Mouse (Mus musculus) erythroblast, embryonic 14.5 days (primary cell): Measurements from ENCODE around the gene Dnah8. TPM values are rescaled to one million over a fixed set of nuclear protein-coding genes. Genes with fewer than 3 reads are reported as not detected.

Experiments used
- H3K27me3 ChIP-seq: 2 replicates; pipeline ENCODE4 v1.6.1; 2012; ENCODE audit warnings: inconsistent platforms; ENCODE audit not compliant: control insufficient read depth
- H3K36me3 ChIP-seq: 2 replicates; pipeline ENCODE4 v1.6.1; 2012; ENCODE audit warnings: mild to moderate bottlenecking, inconsistent platforms; ENCODE audit not compliant: control insufficient read depth
- H3K4me1 ChIP-seq: 2 replicates; pipeline ENCODE4 v1.6.1; 2012; ENCODE audit warnings: inconsistent platforms; ENCODE audit not compliant: control insufficient read depth
- H3K4me3 ChIP-seq: replicated peaks from 2 replicates; pipeline ENCODE3; 2012; ENCODE audit warnings: moderate library complexity, mild to moderate bottlenecking, inconsistent platforms
- H3K9me3 ChIP-seq: 2 replicates; pipeline ENCODE4 v1.6.1; 2012; ENCODE audit warnings: low read length, inconsistent platforms, mixed read lengths; ENCODE audit not compliant: control insufficient read depth
- GATA1 ChIP-seq: IDR thresholded peaks from 2 replicates; pipeline ENCODE4 v1.6.1; 2012; ENCODE audit warnings: low read length, inconsistent platforms, mixed read lengths
- TAL1 ChIP-seq: IDR thresholded peaks from 3 replicates; pipeline ENCODE4 v1.6.1; 2012; ENCODE audit warnings: low read length, inconsistent platforms, mixed read lengths
- polyA plus RNA-seq: library from polyadenylated mRNA; stranded (reverse); fragments of >175 nt; gene quantifications from 2 replicates; pipeline ENCODE4 v1.2.3, GENCODE M21; 2012

Gene Dnah8
- polyA plus RNA-seq, 1 experiment, result 0.08 TPM

DNA sequence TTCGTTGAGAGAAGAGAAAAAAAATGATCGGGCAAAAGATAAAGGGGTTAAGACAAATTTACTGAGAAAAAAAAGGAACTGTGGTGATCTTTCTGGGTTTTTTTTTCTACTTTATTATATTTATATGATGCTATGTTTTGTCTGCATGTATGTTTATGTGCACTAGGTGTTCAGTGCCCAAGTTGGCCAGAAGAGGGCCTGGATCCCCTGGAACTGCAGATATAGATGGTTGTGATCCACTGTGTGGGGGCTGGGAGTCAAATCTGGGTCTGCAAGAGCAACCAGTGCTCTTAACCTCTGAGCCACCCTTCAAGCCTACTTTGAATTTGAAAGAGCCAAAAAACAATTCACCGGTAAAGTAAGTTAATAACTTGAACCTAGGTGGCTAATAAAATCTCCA lies 256.2 kb downstream of the Dnah8 start:
- H3K9me3 ChIP-seq, result no peaks in the 10 kb centered on the region; the same call in 1 of the 2 replicates
- H3K36me3 ChIP-seq, result no peaks in the 10 kb centered on the region
- TF ChIP-seq TAL1 (no peak), GATA1 (no peak)
- no peak overlapping the region for H3K4me3 ChIP-seq
- H3K27me3 ChIP-seq, result no peaks in the 10 kb centered on the region; the same call in 1 of the 2 replicates
- H3K4me1 ChIP-seq, result no peaks in the 10 kb centered on the region

DNA sequence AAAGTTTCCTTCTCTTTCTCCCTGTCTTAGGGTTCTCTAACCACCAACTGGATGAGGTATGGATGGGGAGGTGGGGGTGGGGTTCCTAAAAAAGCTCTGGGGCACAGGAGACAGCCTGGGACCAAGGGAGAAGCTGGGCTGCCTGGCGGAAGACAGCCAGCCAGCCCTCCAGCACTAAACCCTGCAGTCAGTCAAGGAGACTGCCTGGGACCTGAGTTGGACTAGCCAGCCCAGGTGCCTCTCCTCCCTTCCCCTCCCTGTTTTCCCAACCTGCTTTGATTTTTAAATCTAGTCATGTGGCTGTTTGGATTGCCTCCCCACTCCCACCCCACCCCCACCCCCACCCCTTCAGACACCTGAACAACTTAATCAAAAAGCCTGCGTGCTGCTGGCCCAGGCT lies 256.8 kb downstream of the Dnah8 start:
- TF ChIP-seq TAL1 (no peak), GATA1 (no peak)
- Histone ChIP-seq H3K4me1 (no peaks in the 10 kb centered on the region), H3K9me3 (peaks cover 1% of the 10 kb centered on the region), H3K36me3 (no peaks in the 10 kb centered on the region), H3K27me3 (no peaks in the 10 kb centered on the region; the same call in 1 of the 2 replicates), H3K4me3 (no peak overlapping the region)

DNA sequence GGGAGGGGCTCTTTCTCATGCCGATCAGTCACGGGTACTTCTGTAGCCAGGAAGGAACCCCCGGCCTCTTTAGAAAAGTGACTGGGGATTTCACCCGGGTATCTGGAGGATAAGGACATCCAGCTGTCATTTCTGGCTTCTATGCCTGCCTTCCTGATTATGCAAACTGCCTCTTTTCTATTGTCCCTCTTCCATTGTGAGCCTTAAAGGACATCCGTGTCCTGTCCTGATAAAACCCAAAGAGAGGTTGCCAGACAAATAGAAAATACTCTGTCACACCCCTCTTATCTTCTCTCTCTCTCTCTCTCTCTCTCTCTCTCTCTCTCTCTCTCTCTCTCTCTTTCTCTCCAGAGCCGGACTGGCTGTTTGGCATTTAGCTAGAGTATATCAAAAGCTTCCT lies 258.1 kb downstream of the Dnah8 start:
- TF ChIP-seq GATA1 (no peak), TAL1 (no peak)
- H3K36me3 ChIP-seq, result no peaks in the 10 kb centered on the region
- no peak overlapping the region for H3K4me3 ChIP-seq
- H3K27me3 ChIP-seq, result no peaks in the 10 kb centered on the region; the same call in 1 of the 2 replicates
- H3K9me3 ChIP-seq, result peaks cover 2% of the 10 kb centered on the region; the same call in 1 of the 2 replicates
- no peaks in the 10 kb centered on the region for H3K4me1 ChIP-seq

DNA sequence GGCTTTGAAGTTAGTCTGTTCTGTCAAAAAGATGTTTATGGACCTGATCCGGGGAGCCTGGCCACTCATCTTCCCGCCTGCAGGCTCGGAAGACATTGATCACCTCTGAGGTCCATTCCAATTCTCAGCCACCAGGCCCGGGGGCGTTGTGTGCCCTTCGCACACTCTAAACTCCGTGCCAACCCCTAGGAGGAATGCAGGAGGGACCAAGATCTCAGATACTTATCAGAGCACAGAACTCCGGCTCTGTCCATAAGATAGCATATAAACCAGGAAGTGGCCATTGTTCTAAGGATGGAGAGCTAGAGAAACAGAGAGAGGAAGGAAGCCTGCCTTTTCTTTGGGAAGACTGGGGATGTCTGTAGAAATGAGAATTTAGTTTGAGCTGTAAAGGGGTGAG lies 259.4 kb downstream of the Dnah8 start:
- Histone ChIP-seq H3K9me3 (peaks cover 2% of the 10 kb centered on the region; the same call in 1 of the 2 replicates), H3K27me3 (no peaks in the 10 kb centered on the region; the same call in 1 of the 2 replicates), H3K36me3 (no peaks in the 10 kb centered on the region), H3K4me3 (no peak overlapping the region), H3K4me1 (no peaks in the 10 kb centered on the region)
- TF ChIP-seq TAL1, result no peak
- no peak for TF ChIP-seq GATA1

DNA sequence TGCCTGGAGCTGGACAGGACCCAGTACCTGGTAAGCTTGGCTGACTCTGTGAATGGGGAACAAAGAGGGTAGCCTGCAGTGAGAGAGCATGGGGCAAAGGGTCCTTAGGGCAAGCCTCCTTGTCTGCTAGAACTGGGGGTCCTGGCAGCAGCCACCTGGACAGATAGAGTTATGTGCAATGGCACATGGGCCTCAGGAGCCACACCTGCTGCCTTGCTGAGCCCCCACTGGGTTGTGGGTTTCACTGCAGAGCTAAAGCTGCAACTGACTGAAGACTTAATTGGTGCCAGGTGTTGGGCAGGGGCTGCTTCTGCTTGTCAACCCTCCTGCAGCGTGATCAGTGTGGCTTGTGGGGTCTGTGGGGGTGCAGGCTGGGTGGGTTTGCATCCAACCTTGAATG lies 267.9 kb downstream of the Dnah8 start:
- Histone ChIP-seq H3K4me1 (no peaks in the 10 kb centered on the region), H3K27me3 (no peaks in the 10 kb centered on the region), H3K4me3 (no peak overlapping the region), H3K36me3 (no peaks in the 10 kb centered on the region), H3K9me3 (0 out of 2 replicates have a peak, but pooled peaks cover 2% of the 10 kb centered on the region)
- TF ChIP-seq GATA1, result no peak
- no peak for TF ChIP-seq TAL1

DNA sequence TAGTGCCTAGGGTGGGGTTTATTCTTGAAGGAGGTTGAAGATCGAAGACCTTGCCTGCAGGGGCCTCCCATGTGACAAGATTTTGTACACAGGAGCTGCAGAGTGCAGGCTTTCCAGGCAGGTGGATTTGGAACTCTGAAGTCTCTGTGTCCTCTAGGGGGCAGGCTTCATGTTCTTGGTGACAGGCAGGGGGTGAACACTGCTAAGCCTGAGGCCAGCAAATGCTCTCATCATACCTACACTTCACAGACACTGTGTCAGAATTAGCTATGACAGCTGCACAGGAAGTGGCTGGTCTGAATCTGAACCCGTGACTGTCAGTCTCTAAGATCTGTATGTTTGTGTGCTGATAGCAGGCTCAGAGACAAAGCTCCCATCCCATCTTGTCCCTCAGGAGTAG lies 268.6 kb downstream of the Dnah8 start:
- Histone ChIP-seq H3K9me3 (0 out of 2 replicates have a peak, but pooled peaks cover 2% of the 10 kb centered on the region), H3K36me3 (no peaks in the 10 kb centered on the region), H3K27me3 (no peaks in the 10 kb centered on the region), H3K4me1 (no peaks in the 10 kb centered on the region), H3K4me3 (no peak overlapping the region)
- TF ChIP-seq TAL1 (no peak), GATA1 (no peak)

DNA sequence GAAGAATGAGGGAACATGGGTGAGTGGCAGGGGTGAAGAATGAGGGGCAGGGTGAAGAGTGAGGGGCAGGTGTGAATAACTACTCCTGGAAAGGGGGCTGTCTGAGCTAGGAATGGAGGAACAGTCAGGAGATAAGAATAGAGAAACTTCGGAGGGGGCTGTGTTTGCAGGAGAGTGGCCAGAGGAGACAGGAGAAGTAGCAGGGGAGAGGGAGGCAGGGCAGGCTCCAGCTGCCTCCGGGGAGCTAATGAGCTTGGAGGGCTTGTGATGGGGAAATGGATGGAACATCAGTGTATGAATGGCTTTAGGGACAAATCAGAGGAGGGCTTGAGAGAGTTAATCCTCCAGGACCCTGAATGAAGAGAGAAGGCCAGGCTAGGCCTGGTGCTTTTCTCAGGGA lies 272.9 kb downstream of the Dnah8 start:
- Histone ChIP-seq H3K36me3 (no peaks in the 10 kb centered on the region), H3K27me3 (peaks cover 18% of the 10 kb centered on the region)

DNA sequence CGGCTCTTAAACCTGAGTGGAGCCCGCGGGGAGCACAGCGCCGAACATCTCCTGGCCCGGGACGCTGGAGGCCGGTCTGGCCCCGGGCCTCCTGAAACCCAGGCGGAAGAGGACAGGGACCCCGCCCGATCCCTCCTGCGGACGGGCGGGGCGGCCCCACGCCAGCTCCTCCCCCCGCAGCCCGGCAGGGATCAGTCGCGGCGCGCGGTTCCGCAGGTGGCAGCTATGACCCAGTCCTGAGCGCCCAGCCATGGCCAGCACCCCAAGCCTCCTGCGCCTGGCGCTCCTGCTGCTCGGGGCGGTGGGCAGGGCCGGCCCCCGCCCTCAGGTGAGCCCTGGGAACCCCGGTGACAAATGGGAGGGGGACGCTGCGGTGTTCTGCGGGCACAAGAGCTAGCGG lies 277.5 kb downstream of the Dnah8 start, which contains the start of gene Glp1r:
Gene Glp1r (plus strand): TSS at position 191 of the 400 bp plus-strand sequence.
- H3K4me1 ChIP-seq, result no peaks in the 10 kb centered on the region
- H3K27me3 ChIP-seq, result peaks cover 28% of the 10 kb centered on the region
- TF ChIP-seq TAL1 (no peak), GATA1 (no peak)
- H3K4me3 ChIP-seq, result no peak within 1 kb of the TSS
- no peaks in the 10 kb centered on the region for H3K36me3 ChIP-seq
- H3K9me3 ChIP-seq, result no peaks in the 10 kb centered on the region

More for the DNA sequence above, 272.9 kb downstream of the Dnah8 start:
- no peak for TF ChIP-seq TAL1
- no peak for TF ChIP-seq GATA1
- 0 out of 2 replicates have a peak, but pooled peaks cover 2% of the 10 kb centered on the region for H3K9me3 ChIP-seq
- H3K4me3 ChIP-seq, result no peak overlapping the region
- no peaks in the 10 kb centered on the region for H3K4me1 ChIP-seq

DNA sequence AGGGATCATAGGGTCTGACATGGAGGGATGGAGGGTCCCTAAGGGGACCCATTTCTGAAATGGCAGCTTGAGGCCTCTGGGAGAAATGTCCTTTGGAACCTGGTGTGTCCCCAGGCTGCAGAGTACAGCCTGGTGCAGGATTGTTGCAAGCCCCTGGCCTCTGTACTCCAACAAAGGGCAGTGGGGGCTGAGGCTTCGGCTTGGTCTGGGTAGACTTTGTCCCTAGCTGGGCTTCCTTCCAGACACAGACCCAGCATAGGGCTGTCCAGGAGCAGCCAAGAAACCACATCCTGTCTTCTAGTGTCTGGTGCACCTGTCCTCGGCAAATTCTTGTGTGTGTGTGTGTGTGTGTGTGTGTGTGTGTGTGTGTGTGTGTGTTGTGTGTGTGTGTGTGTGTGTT lies 279.9 kb downstream of the Dnah8 start:
- H3K4me1 ChIP-seq, result no peaks in the 10 kb centered on the region
- TF ChIP-seq TAL1, result no peak
- no peak for TF ChIP-seq GATA1

DNA sequence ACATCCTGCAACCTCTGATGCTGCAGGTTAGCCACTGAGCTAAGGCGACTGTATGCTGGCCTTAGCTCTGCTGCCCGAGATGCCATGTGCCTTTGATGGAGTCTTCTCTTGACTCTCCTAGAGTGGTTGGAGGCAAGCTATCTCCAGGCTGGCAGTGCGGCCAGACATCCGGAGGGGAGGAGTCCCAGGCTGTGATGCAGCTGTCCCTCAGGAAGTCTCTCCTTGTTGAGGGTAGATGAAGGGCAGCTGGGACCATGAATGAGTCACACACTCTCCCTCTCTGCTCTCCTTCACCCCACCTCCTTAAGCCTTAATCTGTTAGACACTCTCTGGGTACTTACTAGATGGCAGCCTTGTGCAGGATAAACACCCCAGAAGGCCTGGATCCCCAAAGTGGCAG lies 283.4 kb downstream of the Dnah8 start:
- Histone ChIP-seq H3K4me3 (no peak overlapping the region), H3K9me3 (no peaks in the 10 kb centered on the region), H3K4me1 (no peaks in the 10 kb centered on the region), H3K27me3 (peaks cover 5% of the 10 kb centered on the region), H3K36me3 (no peaks in the 10 kb centered on the region)
- TF ChIP-seq TAL1 (no peak), GATA1 (no peak)

More for the DNA sequence above, 279.9 kb downstream of the Dnah8 start:
- H3K4me3 ChIP-seq, result no peak overlapping the region
- H3K9me3 ChIP-seq, result no peaks in the 10 kb centered on the region
- peaks cover 28% of the 10 kb centered on the region for H3K27me3 ChIP-seq
- no peaks in the 10 kb centered on the region for H3K36me3 ChIP-seq
